Mouse (Mus musculus) embryonic facial prominence, embryonic 14.5 days (tissue): ENCODE measurements around the gene Lhx4. TPM values are rescaled to one million over a fixed set of nuclear protein-coding genes. Genes with fewer than 3 reads are reported as not detected.
A peak's percentile ranks its signal among the peaks of the same experiment; 100 is the strongest.

Experiments used
- ATAC-seq: fragments of 200-750 bp; cut with Nextera tagmentation; 2 replicates; pipeline ENCODE4 v1.8.0; 2017; ENCODE audit warnings: low read depth, moderate number of reproducible peaks, moderate TSS enrichment
- DNase-seq: peaks from one replicate; pipeline ENCODE4 v3.0.0-alpha.2; 2015; ENCODE audit warnings: low spot score
- H3K27ac ChIP-seq: fragments of 300-500 bp; sonication (generic); replicated peaks from 2 replicates; pipeline ENCODE4 v1.5.1; 2014; ENCODE audit warnings: low read depth, mild to moderate bottlenecking, low read length, moderate library complexity
- H3K27me3 ChIP-seq: fragments of 300-500 bp; sonication (generic); replicated peaks from 2 replicates; pipeline ENCODE4 v1.6.1; 2014; ENCODE audit warnings: low read length; ENCODE audit not compliant: control insufficient read depth, insufficient read depth
- H3K36me3 ChIP-seq: fragments of 300-500 bp; sonication (generic); 2 replicates; pipeline ENCODE4 v1.6.1; 2014; ENCODE audit warnings: low read length, mixed read lengths; ENCODE audit not compliant: control insufficient read depth, insufficient read depth
- H3K4me1 ChIP-seq: fragments of 300-500 bp; sonication (generic); 2 replicates; pipeline ENCODE4 v1.6.1; 2014; ENCODE audit warnings: antibody characterized with exemption, low read length; ENCODE audit not compliant: control insufficient read depth, insufficient read depth
- H3K4me2 ChIP-seq: fragments of 300-500 bp; sonication (generic); 2 replicates; pipeline ENCODE4 v1.6.1; 2014; ENCODE audit warnings: low read depth, mild to moderate bottlenecking, low read length, moderate library complexity, mixed read lengths
- H3K4me3 ChIP-seq: fragments of 300-500 bp; sonication (generic); 2 replicates; pipeline ENCODE4 v1.5.1; 2014; ENCODE audit warnings: low read depth, mild to moderate bottlenecking, low read length
- H3K9ac ChIP-seq: fragments of 300-500 bp; sonication (generic); 2 replicates; pipeline ENCODE4 v1.6.1; 2014; ENCODE audit warnings: low read depth, mild to moderate bottlenecking, low read length, moderate library complexity, mixed read lengths
- H3K9me3 ChIP-seq: fragments of 300-500 bp; sonication (generic); 2 replicates; pipeline ENCODE4 v1.6.1; 2016; ENCODE audit warnings: low read length; ENCODE audit not compliant: control insufficient read depth
- WGBS: fragments of 180-500 bp; shearing (Covaris S2); extraction: QIAGEN DNeasy Blood & Tissue Kit; methylation state at CpG from one replicate; pipeline ENCODE4 v1.1.7; 2014; 5-methylcytosine and 5-hydroxymethylcytosine counted together
- polyA plus RNA-seq: library from polyadenylated mRNA; unstranded; fragments of >200 nt; fragmentation: Nextera tagmentation; extraction: Ambion mirVana; gene quantifications from 2 replicates; pipeline ENCODE4 v1.2.1, GENCODE M21; 2014

Gene Lhx4
- polyA plus RNA-seq, 1 experiment from 2014 or later, result 0.07 TPM

GRCm38 (mm10) chr1:155785886-155786285 is 34.4 kb upstream of the Lhx4 start:
- Histone ChIP-seq H3K4me3 (no peak overlapping the region), H3K4me2 (no peak overlapping the region), H3K4me1 (no peaks in the 10 kb centered on the region), H3K27ac (no peak overlapping the region), H3K9me3 (no peaks in the 10 kb centered on the region), H3K27me3 (no peaks in the 10 kb centered on the region), H3K9ac (no peak overlapping the region), H3K36me3 (peaks cover 65% of the 10 kb centered on the region)
- WGBS, result 68% methylated on average over 7 of the region's 7 CpGs
- DNase-seq, result no peak
- ATAC-seq, result no peak

GRCm38 (mm10) chr1:155784343-155785205 is 33.1 kb upstream of the Lhx4 start:
- Histone ChIP-seq H3K4me1 (no peaks in the 10 kb centered on the region), H3K4me2 (no peak overlapping the region), H3K9ac (no peak overlapping the region), H3K9me3 (no peaks in the 10 kb centered on the region), H3K27me3 (no peaks in the 10 kb centered on the region), H3K4me3 (no peak overlapping the region), H3K27ac (no peak overlapping the region), H3K36me3 (peaks cover 65% of the 10 kb centered on the region)
- DNase-seq (peak; percentile 50), ATAC-seq (peak; percentile 61)
- 39% methylated on average over 19 of the region's 19 CpGs for WGBS

- peaks cover 56% of the 10 kb centered on the region for H3K36me3 ChIP-seq
- H3K4me2 ChIP-seq, result no peak overlapping the region
- ATAC-seq (no peak), DNase-seq (no peak)
- 76% methylated on average over 5 of the region's 5 CpGs for WGBS
- H3K27ac ChIP-seq, result no peak overlapping the region
- H3K9ac ChIP-seq, result no peak overlapping the region
- no peaks in the 10 kb centered on the region for H3K4me1 ChIP-seq
- no peak overlapping the region for H3K4me3 ChIP-seq
- no peaks in the 10 kb centered on the region for H3K9me3 ChIP-seq
- no peaks in the 10 kb centered on the region for H3K27me3 ChIP-seq
Measured at GRCm38 (mm10) chr1:155782382-155782781, 30.9 kb upstream of the Lhx4 start.

- WGBS, result 65% methylated on average over 13 of the region's 14 CpGs
- no peak overlapping the region for H3K4me3 ChIP-seq
- H3K27me3 ChIP-seq, result no peaks in the 10 kb centered on the region
- H3K4me2 ChIP-seq, result no peak overlapping the region
- DNase-seq, result no peak
- peaks cover 5% of the 10 kb centered on the region; the same call in 1 of the 2 replicates for H3K9me3 ChIP-seq
- no peaks in the 10 kb centered on the region for H3K4me1 ChIP-seq
- H3K36me3 ChIP-seq, result peaks cover 30% of the 10 kb centered on the region; the same call in 1 of the 2 replicates
- H3K9ac ChIP-seq, result no peak overlapping the region
- ATAC-seq, result 0 out of 2 replicates have a peak, but pooled peaks have one; percentile 41
- H3K27ac ChIP-seq, result no peak overlapping the region
Measured at GRCm38 (mm10) chr1:155777641-155778625, 26.4 kb upstream of the Lhx4 start.

- DNase-seq, result peak; percentile 45
- no peak overlapping the region for H3K4me2 ChIP-seq
Measured at GRCm38 (mm10) chr1:155759167-155759566, 7.7 kb upstream of the Lhx4 start.

GRCm38 (mm10) chr1:155758711-155759110 is 7.2 kb upstream of the Lhx4 start:
- no peak for DNase-seq
- ATAC-seq, result no peak
- 73% methylated on average over 4 of the region's 4 CpGs for WGBS

More at GRCm38 (mm10) chr1:155759167-155759566, 7.7 kb upstream of the Lhx4 start:
- peak; percentile 44; the same call in 1 of the 2 replicates for ATAC-seq
- 13% methylated on average over 12 of the region's 12 CpGs for whole genome bisulfite sequencing
- no peaks in the 10 kb centered on the region; the same call in 1 of the 2 replicates for H3K27me3 ChIP-seq
- H3K36me3 ChIP-seq, result no peaks in the 10 kb centered on the region
- H3K9me3 ChIP-seq, result no peaks in the 10 kb centered on the region
- H3K9ac ChIP-seq, result no peak overlapping the region
- no peaks in the 10 kb centered on the region for H3K4me1 ChIP-seq
- no peak overlapping the region for H3K4me3 ChIP-seq
- no peak overlapping the region for H3K27ac ChIP-seq

GRCm38 (mm10) chr1:155757621-155758020 is 6.1 kb upstream of the Lhx4 start:
- Histone ChIP-seq H3K4me3 (no peak overlapping the region), H3K27ac (no peak overlapping the region), H3K9ac (no peak overlapping the region), H3K36me3 (no peaks in the 10 kb centered on the region), H3K27me3 (peaks cover 15% of the 10 kb centered on the region), H3K4me1 (no peaks in the 10 kb centered on the region), H3K9me3 (no peaks in the 10 kb centered on the region), H3K4me2 (no peak overlapping the region)
- ATAC-seq, result no peak
- 52% methylated on average over 7 of the region's 7 CpGs for WGBS
- no peak for DNase-seq

More at GRCm38 (mm10) chr1:155758711-155759110, 7.2 kb upstream of the Lhx4 start:
- H3K9me3 ChIP-seq, result no peaks in the 10 kb centered on the region
- no peak overlapping the region for H3K27ac ChIP-seq
- H3K36me3 ChIP-seq, result no peaks in the 10 kb centered on the region
- no peaks in the 10 kb centered on the region for H3K4me1 ChIP-seq
- peaks cover 4% of the 10 kb centered on the region for H3K27me3 ChIP-seq
- H3K4me2 ChIP-seq, result no peak overlapping the region
- no peak overlapping the region for H3K4me3 ChIP-seq
- no peak overlapping the region for H3K9ac ChIP-seq

GRCm38 (mm10) chr1:155753411-155753810 is 1.9 kb upstream of the Lhx4 start:
- DNase-seq (no peak), ATAC-seq (no peak)
- H3K4me1 ChIP-seq, result no peaks in the 10 kb centered on the region
- H3K27ac ChIP-seq, result no peak overlapping the region
- H3K27me3 ChIP-seq, result peaks cover 57% of the 10 kb centered on the region
- H3K9ac ChIP-seq, result no peak overlapping the region
- H3K4me3 ChIP-seq, result no peak overlapping the region
- H3K36me3 ChIP-seq, result no peaks in the 10 kb centered on the region
- 64% methylated on average over 8 of the region's 9 CpGs for whole genome bisulfite sequencing
- no peaks in the 10 kb centered on the region for H3K9me3 ChIP-seq
- no peak overlapping the region for H3K4me2 ChIP-seq
